Mouse (Mus musculus): ENCODE results near the gene Trpv5.
A peak's percentile ranks its signal among the peaks of the same experiment; 100 is the strongest.

Gene Trpv5

GRCm38 (mm10) chr6:41641173-41641866 lies 39.2 kb downstream of the Trpv5 start:
- no peak for ATAC-seq (ENCODE audit: low TSS enrichment)

- no peak for ATAC-seq (ENCODE audit: low TSS enrichment)
Measured at GRCm38 (mm10) chr6:41640449-41640848, 40.1 kb downstream of the Trpv5 start.

- ATAC-seq (ENCODE audit: low TSS enrichment) = no peak
Measured at GRCm38 (mm10) chr6:41637927-41638506, 42.6 kb downstream of the Trpv5 start.

- ATAC-seq (ENCODE audit: low TSS enrichment) = no peak
Measured at GRCm38 (mm10) chr6:41637393-41637792, 43.2 kb downstream of the Trpv5 start.

GRCm38 (mm10) chr6:41636178-41636577 lies 44.4 kb downstream of the Trpv5 start, which contains the start of gene Trpv6:
Gene Trpv6 (minus strand): TSS chr6:41636405.
- peak; percentile 18; the same call in 1 of the 2 replicates for ATAC-seq (ENCODE audit: low TSS enrichment)

- ATAC-seq (ENCODE audit: low TSS enrichment) = 0 out of 2 replicates have a peak, but pooled peaks have one; percentile 35
Measured at GRCm38 (mm10) chr6:41635211-41635610, 45.4 kb downstream of the Trpv5 start.

- peak; percentile 85 for ATAC-seq (ENCODE audit: low TSS enrichment)
Measured at GRCm38 (mm10) chr6:41631549-41631948, 49.0 kb downstream of the Trpv5 start.

GRCm38 (mm10) chr6:41630791-41631190 lies 49.8 kb downstream of the Trpv5 start:
- ATAC-seq (ENCODE audit: low TSS enrichment) = no peak

- ATAC-seq (ENCODE audit: low TSS enrichment) = no peak
Measured at GRCm38 (mm10) chr6:41628180-41628579, 52.4 kb downstream of the Trpv5 start.

GRCm38 (mm10) chr6:41622661-41623060 lies 57.9 kb downstream of the Trpv5 start:
- ATAC-seq (ENCODE audit: low TSS enrichment) = peak; percentile 21

- no peak for ATAC-seq (ENCODE audit: low TSS enrichment)
Measured at GRCm38 (mm10) chr6:41621241-41621990, 59.2 kb downstream of the Trpv5 start.

GRCm38 (mm10) chr6:41620173-41620798 lies 60.3 kb downstream of the Trpv5 start:
- ATAC-seq (ENCODE audit: low TSS enrichment) = no peak

- ATAC-seq (ENCODE audit: low TSS enrichment) = no peak
Measured at GRCm38 (mm10) chr6:41607637-41608036, 72.9 kb downstream of the Trpv5 start.

- ATAC-seq (ENCODE audit: low TSS enrichment) = peak; percentile 35
Measured at GRCm38 (mm10) chr6:41606214-41606613, 74.4 kb downstream of the Trpv5 start.

GRCm38 (mm10) chr6:41605794-41606104 lies 74.8 kb downstream of the Trpv5 start:
- ATAC-seq (ENCODE audit: low TSS enrichment) = no peak

- peak; percentile 72 for ATAC-seq (ENCODE audit: low TSS enrichment)
Measured at GRCm38 (mm10) chr6:41605061-41605793, 75.3 kb downstream of the Trpv5 start, which contains the start of gene Ephb6. Gene Ephb6 (plus strand): TSS chr6:41605482.

GRCm38 (mm10) chr6:41604401-41605050 lies 76.0 kb downstream of the Trpv5 start:
- peak; percentile 33 for ATAC-seq (ENCODE audit: low TSS enrichment)

Measured in frontal cortex, adult (tissue).